Mouse (Mus musculus) embryonic facial prominence, embryonic 13.5 days (tissue): ENCODE measurements around the gene Slc38a4. TPM values are rescaled to one million over a fixed set of nuclear protein-coding genes. Genes with fewer than 3 reads are reported as not detected.
A peak's percentile ranks its signal among the peaks of the same experiment; 100 is the strongest.

Experiments used
- ATAC-seq: fragments of 200-750 bp; cut with Nextera tagmentation; 2 replicates; pipeline ENCODE4 v1.8.0; 2017; ENCODE audit warnings: low read depth; ENCODE audit not compliant: insufficient number of reproducible peaks, insufficient read depth, low FRiP score, low TSS enrichment
- H3K27ac ChIP-seq: fragments of 300-500 bp; sonication (generic); 2 replicates; pipeline ENCODE4 v1.5.1; 2015; ENCODE audit warnings: moderate library complexity, mild to moderate bottlenecking, inconsistent platforms
- H3K27me3 ChIP-seq: fragments of 300-500 bp; sonication (generic); 2 replicates; pipeline ENCODE4 v1.6.1; 2015; ENCODE audit warnings: mild to moderate bottlenecking, inconsistent platforms
- H3K36me3 ChIP-seq: fragments of 300-500 bp; sonication (generic); 2 replicates; pipeline ENCODE4 v1.6.1; 2015; ENCODE audit warnings: mild to moderate bottlenecking, inconsistent platforms
- H3K4me1 ChIP-seq: fragments of 300-500 bp; sonication (generic); 2 replicates; pipeline ENCODE4 v1.6.1; 2015; ENCODE audit warnings: inconsistent platforms
- H3K4me2 ChIP-seq: fragments of 300-500 bp; sonication (generic); 2 replicates; pipeline ENCODE4 v1.6.1; 2015; ENCODE audit warnings: moderate library complexity, mild to moderate bottlenecking, inconsistent platforms
- H3K4me3 ChIP-seq: fragments of 300-500 bp; sonication (generic); 2 replicates; pipeline ENCODE4 v1.5.1; 2015; ENCODE audit warnings: mild to moderate bottlenecking, inconsistent platforms
- H3K9ac ChIP-seq: fragments of 300-500 bp; sonication (generic); 2 replicates; pipeline ENCODE4 v1.6.1; 2015; ENCODE audit warnings: mild to moderate bottlenecking, inconsistent platforms
- H3K9me3 ChIP-seq: fragments of 300-500 bp; sonication (generic); 2 replicates; pipeline ENCODE4 v1.6.1; 2016; ENCODE audit warnings: inconsistent platforms
- WGBS: fragments of 180-500 bp; shearing (Covaris S2); methylation state at CpG from one replicate; pipeline ENCODE4 v1.1.7; 2015; ENCODE audit warnings: mixed read lengths; 5-methylcytosine and 5-hydroxymethylcytosine counted together
- polyA plus RNA-seq: library from polyadenylated mRNA; unstranded; fragments of >200 nt; fragmentation: Nextera tagmentation; extraction: Ambion mirVana; gene quantifications from 2 replicates; pipeline ENCODE4 v1.2.1, GENCODE M21; 2015

Slc38a4 gene
- polyA plus RNA-seq, 1 experiment from 2014 or later = 46.9 TPM

DNA sequence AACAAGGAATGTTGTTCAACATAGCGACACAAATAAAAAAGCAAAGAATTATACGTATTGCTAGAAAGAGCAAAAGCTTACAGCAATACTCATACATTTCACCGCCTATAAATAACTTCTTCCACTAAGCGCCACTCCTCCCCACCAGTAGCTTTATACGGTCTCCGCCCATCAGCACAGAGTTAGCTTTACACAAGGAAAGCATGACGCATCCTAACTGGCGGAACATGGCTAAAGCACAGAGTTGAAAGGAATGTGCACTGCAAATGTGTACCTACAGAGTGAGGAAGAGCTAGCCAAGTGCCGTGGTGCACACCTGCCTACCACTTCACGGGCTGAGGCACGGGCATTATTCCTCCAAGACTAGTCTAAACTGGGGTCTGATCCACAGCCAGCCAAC, 95.4 kb downstream of the Slc38a4 start:
- no peak for ATAC-seq
- Histone ChIP-seq H3K4me1 (peaks cover 20% of the 10 kb centered on the region), H3K27ac (no peak overlapping the region), H3K36me3 (no peaks in the 10 kb centered on the region), H3K9me3 (no peaks in the 10 kb centered on the region), H3K4me2 (no peak overlapping the region), H3K9ac (no peak overlapping the region), H3K27me3 (no peaks in the 10 kb centered on the region), H3K4me3 (no peak overlapping the region)
- 90% methylated on average over 11 of the region's 11 CpGs for WGBS

DNA sequence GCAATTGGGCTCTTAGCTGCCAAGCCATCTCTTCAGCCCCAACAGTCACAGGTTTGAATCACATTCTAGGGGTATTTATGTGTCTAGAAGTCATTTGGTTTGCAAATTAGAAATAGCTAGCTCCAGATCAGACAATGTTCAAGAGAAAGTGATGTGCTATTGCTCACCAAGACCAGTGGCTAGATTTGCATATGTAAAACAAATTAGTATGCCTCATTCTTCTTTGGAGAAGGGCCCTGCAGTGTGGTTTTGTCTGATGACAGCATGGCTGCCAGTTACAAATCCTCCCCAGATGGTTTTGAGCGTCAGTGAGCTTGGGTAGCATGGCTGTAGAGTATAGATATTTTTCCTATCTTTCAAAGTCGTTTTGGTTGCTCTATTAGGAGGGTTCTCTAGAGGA, 96.5 kb downstream of the Slc38a4 start:
- Histone ChIP-seq H3K27ac (no peak overlapping the region), H3K4me3 (no peak overlapping the region), H3K4me2 (no peak overlapping the region), H3K27me3 (no peaks in the 10 kb centered on the region), H3K4me1 (peaks cover 14% of the 10 kb centered on the region), H3K36me3 (no peaks in the 10 kb centered on the region), H3K9me3 (no peaks in the 10 kb centered on the region), H3K9ac (no peak overlapping the region)
- 62% methylated on average over 2 of the region's 2 CpGs for WGBS
- ATAC-seq = no peak

- no peaks in the 10 kb centered on the region for H3K27me3 ChIP-seq
- WGBS = 73% methylated on average over 3 of the region's 3 CpGs
- H3K4me2 ChIP-seq = no peak overlapping the region
- H3K9me3 ChIP-seq = no peaks in the 10 kb centered on the region
- H3K4me3 ChIP-seq = no peak overlapping the region
- H3K27ac ChIP-seq = no peak overlapping the region
- H3K9ac ChIP-seq = no peak overlapping the region
- peaks cover 15% of the 10 kb centered on the region for H3K4me1 ChIP-seq
- ATAC-seq = no peak
- no peaks in the 10 kb centered on the region for H3K36me3 ChIP-seq
These were observed 99.1 kb downstream of the Slc38a4 start for GRCm38 (mm10) chr15:96956699-96957098.

DNA sequence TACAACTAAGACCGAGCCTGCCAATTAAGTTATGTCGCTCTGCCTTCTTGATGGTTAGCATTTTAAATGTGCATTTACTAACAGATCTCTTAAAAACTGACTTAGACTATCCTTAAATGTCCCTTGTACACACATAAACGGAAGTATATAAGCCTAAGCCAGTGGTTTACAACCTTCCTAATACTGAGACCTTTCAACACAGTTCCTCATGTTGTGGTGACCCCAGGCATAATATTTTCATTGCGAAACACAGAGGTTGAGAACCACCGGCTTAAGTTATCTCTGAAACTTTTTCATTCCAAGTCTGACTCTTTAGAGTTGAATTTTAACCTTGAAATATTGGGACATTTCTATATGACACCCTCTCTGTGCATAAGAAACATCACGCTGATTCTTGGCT, 101.4 kb downstream of the Slc38a4 start:
- H3K36me3 ChIP-seq = no peaks in the 10 kb centered on the region
- H3K27me3 ChIP-seq = no peaks in the 10 kb centered on the region
- H3K27ac ChIP-seq = no peak overlapping the region
- H3K9me3 ChIP-seq = no peaks in the 10 kb centered on the region
- H3K9ac ChIP-seq = no peak overlapping the region
- peaks cover 15% of the 10 kb centered on the region for H3K4me1 ChIP-seq
- no peak overlapping the region for H3K4me3 ChIP-seq
- ATAC-seq = no peak
- no peak overlapping the region for H3K4me2 ChIP-seq
- 87% methylated on average over 6 of the region's 6 CpGs for WGBS

- no peak for ATAC-seq
- WGBS = 54% methylated on average over 16 of the region's 16 CpGs
These were observed 101.9 kb downstream of the Slc38a4 start for GRCm38 (mm10) chr15:96953938-96954238.

GRCm38 (mm10) chr15:96953112-96953937, 102.4 kb downstream of the Slc38a4 start:
- no peaks in the 10 kb centered on the region for H3K9me3 ChIP-seq
- H3K27me3 ChIP-seq = no peaks in the 10 kb centered on the region
- no peak for ATAC-seq
- no peaks in the 10 kb centered on the region for H3K36me3 ChIP-seq
- H3K27ac ChIP-seq = no peak overlapping the region
- H3K4me2 ChIP-seq = peak overlapping the region; percentile 56
- H3K9ac ChIP-seq = peak overlapping the region; percentile 58
- H3K4me1 ChIP-seq = peaks cover 15% of the 10 kb centered on the region
- 29% methylated on average over 23 of the region's 23 CpGs for WGBS
- H3K4me3 ChIP-seq = peak overlapping the region; percentile 30

More at GRCm38 (mm10) chr15:96953938-96954238, 101.9 kb downstream of the Slc38a4 start:
- H3K27me3 ChIP-seq = no peaks in the 10 kb centered on the region
- H3K4me3 ChIP-seq = peak overlapping the region; percentile 30
- H3K4me2 ChIP-seq = peak overlapping the region; percentile 56
- H3K4me1 ChIP-seq = peaks cover 15% of the 10 kb centered on the region
- no peaks in the 10 kb centered on the region for H3K9me3 ChIP-seq
- H3K27ac ChIP-seq = no peak overlapping the region
- no peaks in the 10 kb centered on the region for H3K36me3 ChIP-seq
- H3K9ac ChIP-seq = peak overlapping the region; percentile 58

GRCm38 (mm10) chr15:96952488-96952887, 103.3 kb downstream of the Slc38a4 start:
- Histone ChIP-seq H3K4me3 (no peak overlapping the region), H3K9me3 (no peaks in the 10 kb centered on the region), H3K36me3 (no peaks in the 10 kb centered on the region), H3K4me1 (peaks cover 15% of the 10 kb centered on the region), H3K27ac (no peak overlapping the region), H3K27me3 (no peaks in the 10 kb centered on the region), H3K4me2 (no peak overlapping the region), H3K9ac (no peak overlapping the region)
- ATAC-seq = no peak
- WGBS = 55% methylated on average over 8 of the region's 8 CpGs

- H3K4me3 ChIP-seq = no peak overlapping the region
- no peaks in the 10 kb centered on the region for H3K36me3 ChIP-seq
- no peaks in the 10 kb centered on the region for H3K9me3 ChIP-seq
- H3K27ac ChIP-seq = no peak overlapping the region
- 42% methylated on average over 5 of the region's 5 CpGs for WGBS
- no peaks in the 10 kb centered on the region for H3K27me3 ChIP-seq
- H3K4me2 ChIP-seq = no peak overlapping the region
- ATAC-seq = no peak
- H3K9ac ChIP-seq = no peak overlapping the region
- H3K4me1 ChIP-seq = peaks cover 15% of the 10 kb centered on the region
These were observed 104.0 kb downstream of the Slc38a4 start for GRCm38 (mm10) chr15:96951783-96952182.

GRCm38 (mm10) chr15:96948471-96948870, 107.3 kb downstream of the Slc38a4 start:
- WGBS = 67% methylated on average over 6 of the region's 6 CpGs
- peaks cover 9% of the 10 kb centered on the region for H3K4me1 ChIP-seq
- H3K36me3 ChIP-seq = no peaks in the 10 kb centered on the region
- no peak overlapping the region for H3K9ac ChIP-seq
- H3K4me2 ChIP-seq = no peak overlapping the region
- no peak for ATAC-seq
- H3K27ac ChIP-seq = no peak overlapping the region
- no peaks in the 10 kb centered on the region for H3K9me3 ChIP-seq
- H3K4me3 ChIP-seq = no peak overlapping the region
- H3K27me3 ChIP-seq = no peaks in the 10 kb centered on the region

Other genes starting within 250 kb of the Slc38a4 start
- gene Pced1b, start 191.2 kb upstream of the Slc38a4 start, polyA plus RNA-seq = 3.3 and 3.4 TPM in 2 replicates
- 6.6 and 6.9 TPM in 2 replicates for gene Amigo2, start 191.3 kb upstream of the Slc38a4 start, polyA plus RNA-seq